ENCODE assay signal across 30 mouse cellular contexts in genomic region chr4:58887626-58888025, GRCm38 (mm10). TPM values are rescaled to one million over a fixed set of nuclear protein-coding genes. Genes with fewer than 3 reads are reported as not detected.
DNase-seq lines count a peak whose midpoint lies in the region; ATAC-seq lines count a peak whose summit lies in the region.
"Had no signal": no experiment of that assay in that cellular context is flagged by ENCODE, and none has a peak within 500 bp of the region (broad histone marks: within the 10 kb centered on the region; RNA-seq: fewer than 3 reads in every experiment).

No protein-coding gene starts in this region.

- no peak overlapping the region for H3K4me2 ChIP-seq in hindbrain, embryonic 16.5 days (ENCODE audit: low read length)
- H3K4me2 ChIP-seq: forebrain, embryonic 15.5 days; limb, embryonic 15.5 days; midbrain, embryonic 12.5 days; neural tube, embryonic 15.5 days; stomach, embryonic 15.5 days had no signal

- H3K36me3 ChIP-seq in heart, embryonic 10.5 days = no peaks in the 10 kb centered on the region
- no peaks in the 10 kb centered on the region for H3K36me3 ChIP-seq in hindbrain, embryonic 16.5 days (ENCODE audit: control insufficient read depth, insufficient read depth, low read length)
- H3K36me3 ChIP-seq: forebrain, embryonic 15.5 days; hindbrain, embryonic 10.5 days; limb, embryonic 15.5 days; midbrain, embryonic 12.5 days; neural tube, embryonic 15.5 days; stomach, embryonic 15.5 days had no signal

- 71% methylated on average over 3 of the region's 3 CpGs for WGBS in heart, embryonic 10.5 days
- 89% methylated on average over 3 of the region's 3 CpGs for WGBS in hindbrain, embryonic 16.5 days

- peak; percentile 27 for DNase-seq in adrenal gland, postnatal 14 days
- no peak for DNase-seq in adrenal gland, adult 18-20 months (ENCODE audit: low spot score in 2 of 2)
- DNase-seq in heart, postnatal 10 days = peak; percentile 21 to 25
- DNase-seq in heart, embryonic 10.5 days (ENCODE audit: low spot score) = no peak
- peak; percentile 32 for DNase-seq in 3134 (ENCODE audit: extremely low read depth, insufficient read length, low spot score)
- DNase-seq in MN1 (ENCODE audit: low spot score) = peak; percentile 8
- no peak for DNase-seq in cerebellum, adult 11 months
- DNase-seq: adrenal gland, postnatal 25 days; cerebellum, adult 11-12 months; cerebellum, postnatal 10 days; gastrocnemius, postnatal 14 days; kidney, postnatal 25 days; left cerebral cortex, postnatal 4 days; lung, adult 18-20 months; lung, postnatal 10 days; right cerebral cortex, adult 18-20 months; right cerebral cortex, postnatal 4 days; thymus, adult 2 months; thymus, postnatal 4 days had no signal

- no peaks in the 10 kb centered on the region for H3K9me3 ChIP-seq in heart, embryonic 10.5 days
- H3K9me3 ChIP-seq in hindbrain, embryonic 16.5 days (ENCODE audit: control insufficient read depth, low read length) = no peaks in the 10 kb centered on the region
- H3K9me3 ChIP-seq: embryonic facial prominence, embryonic 10.5 days; forebrain, embryonic 15.5 days; hindbrain, embryonic 10.5 days; limb, embryonic 15.5 days; midbrain, embryonic 12.5 days; neural tube, embryonic 15.5 days; stomach, embryonic 15.5 days had no signal

- H3K27me3 ChIP-seq in heart, embryonic 10.5 days (ENCODE audit: insufficient read depth, poor library complexity, severe bottlenecking) = no peaks in the 10 kb centered on the region
- no peaks in the 10 kb centered on the region for H3K27me3 ChIP-seq in hindbrain, embryonic 16.5 days (replicated peaks; ENCODE audit: control insufficient read depth, insufficient read depth, low read length)
- H3K27me3 ChIP-seq: forebrain, embryonic 15.5 days; limb, embryonic 15.5 days; midbrain, embryonic 12.5 days; neural tube, embryonic 15.5 days; stomach, embryonic 15.5 days had no signal

- H3K27ac ChIP-seq in heart, embryonic 10.5 days = no peak overlapping the region
- no peak overlapping the region for H3K27ac ChIP-seq in hindbrain, embryonic 16.5 days (ENCODE audit: low read depth, low read length)
- H3K27ac ChIP-seq: embryonic facial prominence, embryonic 10.5 days; forebrain, embryonic 15.5 days; hindbrain, embryonic 10.5 days; hindbrain, postnatal 0 days; limb, embryonic 15.5 days; midbrain, embryonic 12.5 days; neural tube, embryonic 15.5 days; stomach, embryonic 15.5 days had no signal

- H3K4me3 ChIP-seq in heart, embryonic 10.5 days = no peak overlapping the region
- no peak overlapping the region for H3K4me3 ChIP-seq in hindbrain, embryonic 16.5 days (ENCODE audit: low read length)
- H3K4me3 ChIP-seq: embryonic facial prominence, embryonic 10.5 days; forebrain, embryonic 15.5 days; hindbrain, embryonic 10.5 days; limb, embryonic 15.5 days; midbrain, embryonic 12.5 days; neural tube, embryonic 15.5 days; stomach, embryonic 15.5 days had no signal

- no peak for ATAC-seq in hindbrain, embryonic 16.5 days
- ATAC-seq: forebrain, embryonic 15.5 days; hindbrain, postnatal 0 days; intestine, embryonic 16.5 days had no signal

- peaks cover 10% of the 10 kb centered on the region; the same call in 1 of the 2 replicates for H3K4me1 ChIP-seq in heart, embryonic 10.5 days
- H3K4me1 ChIP-seq in hindbrain, embryonic 16.5 days (ENCODE audit: control insufficient read depth, insufficient read depth, low read depth, low read length) = no peaks in the 10 kb centered on the region
- H3K4me1 ChIP-seq: embryonic facial prominence, embryonic 10.5 days; forebrain, embryonic 15.5 days; hindbrain, embryonic 10.5 days; midbrain, embryonic 12.5 days; neural tube, embryonic 15.5 days; stomach, embryonic 15.5 days had no signal

- intact Hi-C loops in heart, postnatal 10 days (cut with DNase I) = no loop called here

- no peak overlapping the region for H3K9ac ChIP-seq in hindbrain, embryonic 16.5 days (ENCODE audit: low read depth, low read length)
- H3K9ac ChIP-seq: forebrain, embryonic 15.5 days; limb, embryonic 15.5 days; midbrain, embryonic 12.5 days; neural tube, embryonic 15.5 days; stomach, embryonic 15.5 days had no signal

RNA-seq across cellular contexts. Expression of gene Ecpas, which starts 24.9 kb away (rescaled TPM):
- total RNA-seq in adrenal gland, postnatal 14 days (2021) = 149 and 159 TPM in 2 replicates
- 100 to 1,000 TPM; 133 to 187 TPM for total RNA-seq in adrenal gland, adult 18-20 months (2021)
- 100 to 1,000 TPM; 153 to 156 TPM for total RNA-seq in heart, postnatal 10 days (2021)
- polyA plus RNA-seq in heart, embryonic 10.5 days (2016; fragmentation: Nextera tagmentation; extraction: Ambion mirVana) = 25.6 and 30.4 TPM in 2 replicates
- polyA plus RNA-seq in hindbrain, embryonic 16.5 days (2015; fragmentation: Nextera tagmentation; extraction: Ambion mirVana) = 29.0 and 31.1 TPM in 2 replicates

RNA-seq across cellular contexts. Expression of gene Zkscan16, which starts 55.8 kb away (rescaled TPM):
- 2.3 and 2.5 TPM in 2 replicates for total RNA-seq in adrenal gland, postnatal 14 days (2021)
- 1 to 10 TPM; 2.6 to 3.7 TPM for total RNA-seq in adrenal gland, adult 18-20 months (2021)
- total RNA-seq in heart, postnatal 10 days (2021) = under 1 TPM; 0.12 TPM
- 0.28 and 0.38 TPM in 2 replicates for polyA plus RNA-seq in heart, embryonic 10.5 days (2016; fragmentation: Nextera tagmentation; extraction: Ambion mirVana)
- 2.0 and 2.7 TPM in 2 replicates for polyA plus RNA-seq in hindbrain, embryonic 16.5 days (2015; fragmentation: Nextera tagmentation; extraction: Ambion mirVana)
- total RNA-seq: megakaryocyte, adult 5-6 weeks had no signal

Comparison
In these comparisons a context has a peak if more than half of its experiments do, and no peak if none do; other contexts are left out.
1. DNase-seq: peak in adrenal gland, postnatal 14 days (single experiment), heart, postnatal 10 days (2 of 2), 3134 (single experiment) and MN1 (single experiment); none in adrenal gland, adult 18-20 months (0 of 2), heart, embryonic 10.5 days (single experiment) and cerebellum, adult 11 months (single experiment).